Mouse (Mus musculus) liver, adult (tissue): ENCODE data around the gene Nbeal2.

Experiments used
- GATA4 ChIP-seq: IDR thresholded peaks from 2 replicates; pipeline ENCODE4 v1.6.1; 2014; ENCODE audit warnings: mild to moderate bottlenecking, low read length; ENCODE audit not compliant: insufficient replicate concordance

The Nbeal2 gene

GRCm38 (mm10) chr9:110683574-110684099, 29.7 kb upstream of the Nbeal2 start:
- TF ChIP-seq GATA4: no peak

GRCm38 (mm10) chr9:110682255-110682654, 28.3 kb upstream of the Nbeal2 start:
- TF ChIP-seq GATA4: no peak

GRCm38 (mm10) chr9:110681817-110682216, 27.9 kb upstream of the Nbeal2 start:
- TF ChIP-seq GATA4: no peak

GRCm38 (mm10) chr9:110680736-110681507, 27.0 kb upstream of the Nbeal2 start:
- TF ChIP-seq GATA4: no peak

- TF ChIP-seq GATA4: no peak
Measured at GRCm38 (mm10) chr9:110678886-110679285, 24.9 kb upstream of the Nbeal2 start.

GRCm38 (mm10) chr9:110676492-110676911, 22.5 kb upstream of the Nbeal2 start:
- no peak for TF ChIP-seq GATA4

- no peak for TF ChIP-seq GATA4
Measured at GRCm38 (mm10) chr9:110673107-110673752, 19.3 kb upstream of the Nbeal2 start.

- TF ChIP-seq GATA4: no peak
Measured at GRCm38 (mm10) chr9:110672462-110673106, 18.6 kb upstream of the Nbeal2 start.

- no peak for TF ChIP-seq GATA4
Measured at GRCm38 (mm10) chr9:110669785-110670184, 15.8 kb upstream of the Nbeal2 start.

DNA sequence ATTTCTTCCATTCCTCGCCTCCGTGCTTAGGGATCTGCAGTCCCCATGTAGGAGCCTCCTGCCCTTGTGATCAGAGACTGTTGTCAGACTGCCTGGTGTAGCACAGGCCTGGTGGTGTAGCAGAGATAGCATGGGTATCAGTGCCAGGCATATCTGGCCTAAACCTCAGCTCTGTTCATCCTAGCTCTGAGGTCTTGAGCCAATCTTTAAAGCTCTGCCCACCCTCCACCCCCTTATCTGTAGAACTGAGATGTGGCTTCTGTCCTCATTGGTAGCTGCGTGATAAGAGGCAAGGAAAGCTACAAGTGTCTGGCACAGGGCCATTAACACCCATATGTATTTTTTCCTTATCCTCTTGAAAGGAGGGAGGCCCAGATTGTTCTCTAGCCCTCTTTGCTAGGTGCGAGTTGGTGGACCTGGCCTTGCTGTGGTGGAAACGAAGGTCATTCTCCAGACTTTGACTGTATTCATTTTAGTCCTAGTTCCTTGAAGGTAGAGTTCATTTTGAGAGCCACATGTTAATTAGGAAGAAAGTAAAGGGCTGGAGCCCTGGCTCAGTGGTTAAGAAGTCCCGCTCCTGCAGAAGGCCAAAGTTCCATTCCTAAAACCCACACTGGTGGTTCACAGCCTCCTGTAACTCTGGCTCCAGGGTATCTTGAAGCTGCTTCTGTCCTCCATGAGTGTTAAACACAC, 14.8 kb upstream of the Nbeal2 start:
- TF ChIP-seq GATA4: no peak

GRCm38 (mm10) chr9:110667219-110667836, 13.4 kb upstream of the Nbeal2 start:
- TF ChIP-seq GATA4: no peak

GRCm38 (mm10) chr9:110666374-110666773, 12.4 kb upstream of the Nbeal2 start:
- no peak for TF ChIP-seq GATA4

DNA sequence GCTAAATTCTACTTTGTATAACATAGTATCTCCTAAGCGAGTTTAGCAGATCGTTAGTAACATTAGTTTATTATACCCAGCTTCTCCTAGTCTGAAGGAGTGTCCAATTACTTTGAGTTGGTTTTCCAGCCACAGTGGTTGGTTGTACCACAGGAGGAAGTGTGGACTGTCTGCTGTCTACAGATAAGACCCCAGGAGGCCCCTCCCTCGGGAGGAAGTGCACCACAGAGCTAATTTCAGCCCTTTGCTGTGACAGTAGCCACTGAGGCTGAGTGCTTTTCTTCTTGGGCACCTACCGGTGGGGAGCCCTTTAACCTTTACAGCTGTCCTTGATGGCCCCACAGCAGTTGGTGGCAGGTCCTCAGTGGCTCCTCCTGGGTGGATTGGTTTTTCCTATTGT, 12.0 kb upstream of the Nbeal2 start:
- TF ChIP-seq GATA4: peak; percentile 70; the same call in 1 of the 2 replicates

- TF ChIP-seq GATA4: no peak
Measured at GRCm38 (mm10) chr9:110662844-110663243, 8.9 kb upstream of the Nbeal2 start.
